Mouse (Mus musculus): ENCODE measurements around the gene Hoxb1. TPM values are rescaled to one million over a fixed set of nuclear protein-coding genes. Genes with fewer than 3 reads are reported as not detected.

Hoxb1 gene
- polyA plus RNA-seq, 2 experiments: 0.11 TPM; not detected in 1

DNA sequence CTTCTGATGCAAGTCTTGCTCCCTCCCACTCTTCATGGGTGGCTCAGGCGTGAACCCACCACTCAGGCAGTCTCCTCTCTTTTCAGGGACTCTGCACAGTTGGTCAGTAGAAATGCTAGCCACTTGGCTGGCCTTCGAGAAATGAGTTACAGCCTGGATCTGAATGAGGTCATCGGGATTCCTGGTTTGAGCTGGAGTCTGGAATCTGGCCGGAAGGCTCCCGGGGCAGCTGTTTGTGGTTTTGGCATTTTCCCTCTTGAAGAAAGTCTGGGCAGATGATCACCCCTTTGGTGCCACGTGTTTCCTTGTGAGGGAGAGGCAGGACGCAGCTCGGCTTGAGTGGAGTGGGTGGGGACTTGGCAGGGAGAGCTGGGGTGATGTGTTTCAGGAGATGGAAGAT lies 48.0 kb downstream of the Hoxb1 start:
- H3K9me3 ChIP-seq (ENCODE audit: control insufficient read depth, low read length): no peaks in the 10 kb centered on the region; the same call in 1 of the 2 replicates
- no peak for TF ChIP-seq POLR2A (IDR thresholded peaks at IDR 0.05; ENCODE audit: borderline replicate concordance, extremely low read depth, insufficient read depth, insufficient read length)
- H3K4me1 ChIP-seq (ENCODE audit: control insufficient read depth, insufficient read depth, low read length): peaks cover 14% of the 10 kb centered on the region; the same call in 1 of the 2 replicates
- H3K36me3 ChIP-seq (ENCODE audit: control insufficient read depth, insufficient read depth, low read length): no peaks in the 10 kb centered on the region
- DNase-seq (ENCODE audit: low spot score) (peak; percentile 83), ATAC-seq (ENCODE audit: low FRiP score, low read depth) (peak; percentile 70)
- 6% methylated on average over 8 of the region's 8 CpGs for WGBS
- H3K4me2 ChIP-seq (replicated peaks; ENCODE audit: low read depth, low read length, severe bottlenecking): no peak overlapping the region; the same call in 1 of the 2 replicates
- H3K27ac ChIP-seq (replicated peaks; ENCODE audit: low read depth, low read length): no peak overlapping the region; the same call in 1 of the 2 replicates
- no peak overlapping the region for H3K4me3 ChIP-seq (replicated peaks; ENCODE audit: low read length)
- peaks cover 18% of the 10 kb centered on the region for H3K27me3 ChIP-seq (ENCODE audit: control insufficient read depth, insufficient read depth, low read length)
- H3K9ac ChIP-seq (ENCODE audit: low read depth, low read length, severe bottlenecking): no peak overlapping the region

DNA sequence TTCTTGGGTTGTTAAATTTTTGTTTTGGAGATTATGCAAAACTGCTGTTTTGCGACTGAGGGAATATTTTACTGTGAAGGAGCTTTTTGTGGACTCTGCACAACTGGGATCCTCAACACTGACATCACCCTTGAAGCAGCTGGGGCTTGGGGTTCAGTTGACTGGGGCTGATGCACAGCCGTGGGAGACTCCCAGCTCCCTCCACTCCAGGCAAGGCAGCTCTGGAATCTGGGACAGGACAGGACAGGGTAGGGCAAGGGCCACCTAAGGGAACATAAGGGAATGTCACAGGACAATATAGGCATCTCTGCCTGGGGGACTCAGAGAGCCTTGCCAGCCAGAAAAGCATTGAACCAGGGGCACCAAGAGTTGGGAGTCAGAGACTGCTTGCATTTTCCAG lies 48.5 kb downstream of the Hoxb1 start:
- Histone ChIP-seq H3K9me3 (ENCODE audit: control insufficient read depth, low read length) (no peaks in the 10 kb centered on the region; the same call in 1 of the 2 replicates), H3K4me2 (replicated peaks; ENCODE audit: low read depth, low read length, severe bottlenecking) (no peak overlapping the region; the same call in 1 of the 2 replicates)

More for the DNA sequence above, 48.5 kb downstream of the Hoxb1 start:
- 30% methylated on average over 2 of the region's 2 CpGs for WGBS
- no peaks in the 10 kb centered on the region for H3K36me3 ChIP-seq (ENCODE audit: control insufficient read depth, insufficient read depth, low read length)
- no peak for TF ChIP-seq POLR2A (IDR thresholded peaks at IDR 0.05; ENCODE audit: borderline replicate concordance, extremely low read depth, insufficient read depth, insufficient read length)
- DNase-seq (ENCODE audit: low spot score) (no peak), ATAC-seq (ENCODE audit: low FRiP score, low read depth) (no peak; the same call in 1 of the 2 replicates)
- no peak overlapping the region for H3K9ac ChIP-seq (ENCODE audit: low read depth, low read length, severe bottlenecking)
- no peak overlapping the region; the same call in 1 of the 2 replicates for H3K27ac ChIP-seq (replicated peaks; ENCODE audit: low read depth, low read length)
- H3K27me3 ChIP-seq (ENCODE audit: control insufficient read depth, insufficient read depth, low read length): peaks cover 13% of the 10 kb centered on the region
- peaks cover 14% of the 10 kb centered on the region; the same call in 1 of the 2 replicates for H3K4me1 ChIP-seq (ENCODE audit: control insufficient read depth, insufficient read depth, low read length)
- H3K4me3 ChIP-seq (replicated peaks; ENCODE audit: low read length): no peak overlapping the region

MicroRNAs within 50 kb of the gene (microRNA counts, 519-probe panel; counts per million panel counts)
- 3,326 counts per million, percentile 64 among the panel's probes with 10 or more counts for microRNA mmu-miR-10a

Small RNA genes lying within 50 kb of the gene (microRNA-seq; reads per million reads assigned to microRNA genes)
- gene Mir10a: 3,613 reads per million, percentile 85 among the genes with 10 or more reads in this experiment

Other genes with a start within 250 kb of the Hoxb1 start
- 0.04 and 0.05 TPM in 2 replicates for gene Ttll6, start 232.0 kb upstream of the Hoxb1 start, polyA plus RNA-seq (2012; rRNA removed)
- gene Ttll6, start 232.0 kb upstream of the Hoxb1 start, polyA plus RNA-seq (2014; fragmentation: Nextera tagmentation; extraction: Ambion mirVana): not detected in 2 replicates
- gene Hoxb13, start 171.4 kb upstream of the Hoxb1 start, polyA plus RNA-seq (2012; rRNA removed): not detected in 2 replicates
- gene Hoxb13, start 171.4 kb upstream of the Hoxb1 start, polyA plus RNA-seq (2014; fragmentation: Nextera tagmentation; extraction: Ambion mirVana): not detected in 2 replicates
- 3.2 and 4.4 TPM in 2 replicates for gene Hoxb9, start 94.3 kb upstream of the Hoxb1 start, polyA plus RNA-seq (2012; rRNA removed)
- 1.1 and 1.2 TPM in 2 replicates for gene Hoxb9, start 94.3 kb upstream of the Hoxb1 start, polyA plus RNA-seq (2014; fragmentation: Nextera tagmentation; extraction: Ambion mirVana)
- gene Hoxb8, start 83.8 kb upstream of the Hoxb1 start, polyA plus RNA-seq (2012; rRNA removed): 2.1 and 2.3 TPM in 2 replicates
- gene Hoxb8, start 83.8 kb upstream of the Hoxb1 start, polyA plus RNA-seq (2014; fragmentation: Nextera tagmentation; extraction: Ambion mirVana): 0.10 and 0.43 TPM in 2 replicates
- 2.0 and 2.7 TPM in 2 replicates for gene Hoxb7, start 79.1 kb upstream of the Hoxb1 start, polyA plus RNA-seq (2012; rRNA removed)
- gene Hoxb7, start 79.1 kb upstream of the Hoxb1 start, polyA plus RNA-seq (2014; fragmentation: Nextera tagmentation; extraction: Ambion mirVana): 2.2 and 4.4 TPM in 2 replicates
- 2.2 and 2.8 TPM in 2 replicates for gene Hoxb6, start 73.3 kb upstream of the Hoxb1 start, polyA plus RNA-seq (2012; rRNA removed)
- gene Hoxb6, start 73.3 kb upstream of the Hoxb1 start, polyA plus RNA-seq (2014; fragmentation: Nextera tagmentation; extraction: Ambion mirVana): 0.30 and 0.61 TPM in 2 replicates
- gene Hoxb5, start 62.4 kb upstream of the Hoxb1 start, polyA plus RNA-seq (2012; rRNA removed): 1.8 TPM in 2 replicates
- gene Hoxb5, start 62.4 kb upstream of the Hoxb1 start, polyA plus RNA-seq (2014; fragmentation: Nextera tagmentation; extraction: Ambion mirVana): 0.51 and 0.85 TPM in 2 replicates
- 2.3 and 2.5 TPM in 2 replicates for gene Hoxb4, start 47.5 kb upstream of the Hoxb1 start, polyA plus RNA-seq (2012; rRNA removed)
- 0.17 and 0.28 TPM in 2 replicates for gene Hoxb4, start 47.5 kb upstream of the Hoxb1 start, polyA plus RNA-seq (2014; fragmentation: Nextera tagmentation; extraction: Ambion mirVana)
- 4.9 and 5.4 TPM in 2 replicates for gene Hoxb3, start 42.4 kb upstream of the Hoxb1 start, polyA plus RNA-seq (2012; rRNA removed)
- gene Hoxb3, start 42.4 kb upstream of the Hoxb1 start, polyA plus RNA-seq (2014; fragmentation: Nextera tagmentation; extraction: Ambion mirVana): 0.18 and 0.69 TPM in 2 replicates
- 9.6 and 9.9 TPM in 2 replicates for gene Hoxb2, start 15.2 kb upstream of the Hoxb1 start, polyA plus RNA-seq (2012; rRNA removed)
- 4.2 and 5.8 TPM in 2 replicates for gene Hoxb2, start 15.2 kb upstream of the Hoxb1 start, polyA plus RNA-seq (2014; fragmentation: Nextera tagmentation; extraction: Ambion mirVana)
- gene Skap1, start 98.8 kb downstream of the Hoxb1 start, polyA plus RNA-seq (2012; rRNA removed): 0.67 and 0.81 TPM in 2 replicates
- gene Skap1, start 98.8 kb downstream of the Hoxb1 start, polyA plus RNA-seq (2014; fragmentation: Nextera tagmentation; extraction: Ambion mirVana): 1.9 and 2.1 TPM in 2 replicates

Data from limb, embryonic 14.5 days (tissue).